ENCODE assay signal across 8 mouse cellular contexts in genomic region chr8:121948321-121949145, GRCm38 (mm10). TPM values are rescaled to one million over a fixed set of nuclear protein-coding genes. Genes with fewer than 3 reads are reported as not detected.
DNase-seq lines count a peak whose midpoint lies in the region; ATAC-seq and TF ChIP-seq lines count a peak whose summit lies in the region.

No protein-coding gene starts in this region.

- no peak for ATAC-seq in hindbrain, postnatal 0 days

- H3K36me3 ChIP-seq in embryonic facial prominence, embryonic 10.5 days (replicated peaks), result peaks cover 8% of the 10 kb centered on the region
- no peaks in the 10 kb centered on the region for H3K36me3 ChIP-seq in hindbrain, postnatal 0 days (ENCODE audit: insufficient read depth, low read length)
- no peaks in the 10 kb centered on the region for H3K36me3 ChIP-seq in myocyte (ENCODE audit: control insufficient read depth, insufficient read depth)

- peaks cover 7% of the 10 kb centered on the region; the same call in 1 of the 2 replicates for H3K4me1 ChIP-seq in lung, adult 2 months (ENCODE audit: control insufficient read depth, insufficient read depth, low read length)
- H3K4me1 ChIP-seq in embryonic facial prominence, embryonic 10.5 days, result peaks cover 49% of the 10 kb centered on the region
- peaks cover 28% of the 10 kb centered on the region for H3K4me1 ChIP-seq in hindbrain, postnatal 0 days (ENCODE audit: insufficient read depth, low read length)

- H3K4me2 ChIP-seq in hindbrain, postnatal 0 days (ENCODE audit: low read depth, low read length), result peak overlapping the region; percentile 59
- H3K4me2 ChIP-seq in myocyte (ENCODE audit: low read depth), result peak overlapping the region; percentile 78

- 52% methylated on average over 19 of the region's 19 CpGs for WGBS in lung, adult 2 months
- WGBS in embryonic facial prominence, embryonic 10.5 days, result 63% methylated on average over 19 of the region's 19 CpGs
- 54% methylated on average over 19 of the region's 19 CpGs for WGBS in hindbrain, postnatal 0 days

- TF ChIP-seq CTCF in lung, adult 2 months (IDR thresholded peaks at IDR 0.05; ENCODE audit: insufficient read depth, low read length), result no peak
- TF ChIP-seq CTCF in hindbrain, postnatal 0 days (IDR thresholded peaks at IDR 0.05; ENCODE audit: low read depth), result no peak

- peak overlapping the region; percentile 31; the same call in 1 of the 2 replicates for H3K9ac ChIP-seq in hindbrain, postnatal 0 days (replicated peaks; ENCODE audit: low read length)

- no peak overlapping the region for H3ac ChIP-seq in myocyte (ENCODE audit: control insufficient read depth, insufficient read length)

- H3K4me3 ChIP-seq in lung, adult 2 months (replicated peaks; ENCODE audit: extremely low read depth, low read depth, low read length), result peak overlapping the region; percentile 59
- H3K4me3 ChIP-seq in embryonic facial prominence, embryonic 10.5 days, result peak overlapping the region; percentile 54
- peak overlapping the region; percentile 36 for H3K4me3 ChIP-seq in hindbrain, postnatal 0 days (ENCODE audit: low read length)
- peak overlapping the region; percentile 18 for H3K4me3 ChIP-seq in myocyte

- peak overlapping the region; percentile 88 for H3K27ac ChIP-seq in embryonic facial prominence, embryonic 10.5 days (replicated peaks)
- H3K27ac ChIP-seq in hindbrain, postnatal 0 days, result peak overlapping the region; percentile 82

- no peak for DNase-seq in lung, adult 2 months
- DNase-seq in lung, adult 18-20 months, result no peak
- no peak for DNase-seq in embryonic facial prominence, embryonic 10.5 days (ENCODE audit: low spot score)
- DNase-seq in hindbrain, postnatal 0 days (ENCODE audit: low spot score), result no peak
- no peak for DNase-seq in natural killer cell, adult 2 months (ENCODE audit: low spot score in 2 of 2)
- DNase-seq in adipocyte (ENCODE audit: low spot score), result no peak
- no peak for DNase-seq in kidney, postnatal 14 days

- no peaks in the 10 kb centered on the region for H3K9me3 ChIP-seq in embryonic facial prominence, embryonic 10.5 days
- no peaks in the 10 kb centered on the region for H3K9me3 ChIP-seq in hindbrain, postnatal 0 days (ENCODE audit: low read length)

- no peaks in the 10 kb centered on the region for H3K27me3 ChIP-seq in embryonic facial prominence, embryonic 10.5 days (replicated peaks; ENCODE audit: low read depth, poor library complexity, severe bottlenecking)
- H3K27me3 ChIP-seq in hindbrain, postnatal 0 days (ENCODE audit: insufficient read depth, low read length), result no peaks in the 10 kb centered on the region
- H3K27me3 ChIP-seq in myocyte (ENCODE audit: control insufficient read depth, insufficient read depth, insufficient read length), result no peaks in the 10 kb centered on the region

- no peak for TF ChIP-seq POLR2A in lung, adult 2 months (IDR thresholded peaks at IDR 0.05; ENCODE audit: borderline replicate concordance, extremely low read depth, low read depth, low read length)
- no peak for TF ChIP-seq POLR2A in myocyte (IDR thresholded peaks at IDR 0.05; ENCODE audit: insufficient read length, low read depth)

- peaks cover 26% of the 10 kb centered on the region for H3K79me2 ChIP-seq in myocyte (ENCODE audit: control insufficient read depth, insufficient read depth)

TF ChIP-seq in myocyte, 11 proteins besides CTCF, POLR2A, EP300 and RAD21:
- no peak for TF ChIP-seq TCF3 (IDR thresholded peaks at IDR 0.05; ENCODE audit: insufficient read length, low read depth)
- TF ChIP-seq MAX (IDR thresholded peaks at IDR 0.05; ENCODE audit: low read depth), result no peak
- no peak for TF ChIP-seq REST (IDR thresholded peaks at IDR 0.05; ENCODE audit: insufficient read depth, insufficient read length)
- no peak for TF ChIP-seq SRF (IDR thresholded peaks at IDR 0.05; ENCODE audit: control insufficient read depth, insufficient read length, low read depth)
- TF ChIP-seq MYOD1 (IDR thresholded peaks at IDR 0.05; ENCODE audit: control insufficient read depth in 1 of 3, insufficient read length in 2 of 3, low read depth in 2 of 3), result no peak
- TF ChIP-seq USF1 (IDR thresholded peaks at IDR 0.05; ENCODE audit: low read depth), result no peak
- no peak for TF ChIP-seq POLR2AphosphoS2 (IDR thresholded peaks at IDR 0.05; ENCODE audit: insufficient read length, low read depth)
- TF ChIP-seq CEBPB (IDR thresholded peaks at IDR 0.05; ENCODE audit: insufficient read depth, poor library complexity, severe bottlenecking), result no peak
- no peak for TF ChIP-seq E2F4 (IDR thresholded peaks at IDR 0.05; ENCODE audit: insufficient read depth)
- TF ChIP-seq TCF12 (IDR thresholded peaks at IDR 0.05; ENCODE audit: insufficient read depth, poor library complexity, severe bottlenecking), result no peak
- no peak for TF ChIP-seq MYOG (IDR thresholded peaks at IDR 0.05; ENCODE audit: control insufficient read depth in 1 of 3, insufficient read depth in 1 of 3, insufficient read length in 2 of 3, low read depth in 2 of 3)

RNA-seq across cellular contexts. Expression of gene Banp, which starts 1.0 kb away (rescaled TPM):
- 55.2 and 57.8 TPM in 2 replicates for polyA plus RNA-seq in lung, adult 2 months (2012; rRNA removed)
- polyA plus RNA-seq in embryonic facial prominence, embryonic 10.5 days (2016; fragmentation: Nextera tagmentation; extraction: Ambion mirVana), result 55.2 and 64.8 TPM in 2 replicates
- total RNA-seq in hindbrain, postnatal 0 days (2014; rRNA removed), result 59.7 and 62.5 TPM in 2 replicates
- 22.5 and 22.8 TPM in 2 replicates for polyA plus RNA-seq in hindbrain, postnatal 0 days (2015; fragmentation: Nextera tagmentation; extraction: Ambion mirVana)
- 30.3 TPM for polyA plus RNA-seq in myocyte (2012; fragmentation: generic; extraction: Trizol)

RNA-seq across cellular contexts. Expression of gene Car5a, which starts 3.8 kb away (rescaled TPM):
- 0.18 and 0.26 TPM in 2 replicates for polyA plus RNA-seq in lung, adult 2 months (2012; rRNA removed)
- not detected in 2 replicates for polyA plus RNA-seq in embryonic facial prominence, embryonic 10.5 days (2016; fragmentation: Nextera tagmentation; extraction: Ambion mirVana)
- 0.42 TPM in 1 of 2 replicates, not detected in the other for total RNA-seq in hindbrain, postnatal 0 days (2014; rRNA removed)
- polyA plus RNA-seq in hindbrain, postnatal 0 days (2015; fragmentation: Nextera tagmentation; extraction: Ambion mirVana), result 0.23 and 0.50 TPM in 2 replicates
- polyA plus RNA-seq in myocyte (2012; fragmentation: generic; extraction: Trizol), result not detected

RNA-seq across cellular contexts. Expression of gene Slc7a5, which starts 41.0 kb away (rescaled TPM):
- 11.4 and 12.1 TPM in 2 replicates for polyA plus RNA-seq in lung, adult 2 months (2012; rRNA removed)
- 18.7 and 21.0 TPM in 2 replicates for polyA plus RNA-seq in embryonic facial prominence, embryonic 10.5 days (2016; fragmentation: Nextera tagmentation; extraction: Ambion mirVana)
- total RNA-seq in hindbrain, postnatal 0 days (2014; rRNA removed), result 148 and 163 TPM in 2 replicates
- polyA plus RNA-seq in hindbrain, postnatal 0 days (2015; fragmentation: Nextera tagmentation; extraction: Ambion mirVana), result 60.1 and 72.1 TPM in 2 replicates
- polyA plus RNA-seq in myocyte (2012; fragmentation: generic; extraction: Trizol), result 612 TPM
